Mouse (Mus musculus) stomach, postnatal 0 days (tissue): ENCODE data around the gene Mcoln2.

ENCODE experiments used
- CTCF ChIP-seq: IDR thresholded peaks from 2 replicates; pipeline ENCODE4 v1.5.1; 2016; ENCODE audit warnings: antibody characterized with exemption, low read depth, mild to moderate bottlenecking, moderate library complexity
- EP300 ChIP-seq: optimal IDR thresholded peaks from 2 replicates; pipeline ENCODE3; 2016; ENCODE audit warnings: antibody characterized with exemption

DNA sequence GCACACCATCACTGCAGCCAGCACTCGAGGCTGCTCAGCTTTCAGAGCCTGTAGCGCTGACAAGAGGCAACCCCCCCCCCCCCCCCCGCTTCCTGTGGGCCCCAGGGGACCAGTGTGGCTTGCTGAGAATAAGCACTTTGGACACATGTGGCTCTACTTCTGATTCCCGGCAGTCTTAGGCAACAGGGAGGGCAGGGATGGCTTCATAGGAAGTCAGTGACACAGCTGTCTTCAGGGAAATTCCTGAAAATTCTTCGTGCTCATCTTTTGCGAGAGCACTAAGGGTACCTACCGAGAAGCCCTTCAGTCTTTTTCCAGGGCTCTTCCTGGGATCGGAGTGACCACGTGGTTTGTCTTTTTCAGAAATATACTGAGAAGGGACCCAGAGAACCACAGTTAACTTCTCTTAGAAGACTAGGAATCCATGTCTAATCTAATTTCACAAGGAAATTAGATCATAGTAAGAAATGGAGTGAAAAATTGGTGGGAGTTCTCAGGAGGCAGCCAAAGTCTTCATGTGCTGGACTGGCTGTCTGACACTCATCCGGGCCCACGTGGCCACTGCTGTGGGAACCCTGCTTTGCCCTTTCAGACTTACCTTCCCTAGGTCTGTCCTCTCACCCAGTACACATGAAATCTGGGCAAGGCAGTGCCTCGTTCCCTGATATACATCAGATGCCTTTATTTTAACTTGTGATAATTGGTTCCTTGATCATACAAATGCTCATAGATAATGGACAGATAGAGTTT, 4.4 kb downstream of the Mcoln2 start:
- TF ChIP-seq CTCF (no peak), EP300 (no peak)
